Mouse (Mus musculus) cortical plate, adult 2 months (tissue): ENCODE results near the gene Dclre1a.
"Not testable (repeated sequence)": the region's sequence is repeated elsewhere in the genome, so short reads cannot be mapped to it uniquely, and the experiment has no call there.

Experiments
- CTCF ChIP-seq: fragments of 200-500 bp; IDR thresholded peaks from 2 replicates; pipeline ENCODE4 v1.5.1; 2011; ENCODE audit warnings: mild to moderate bottlenecking, control low read depth, low read length; ENCODE audit not compliant: insufficient read depth; ENCODE audit errors: extremely low read depth
- POLR2A ChIP-seq: fragments of 200-500 bp; IDR thresholded peaks from 2 replicates; pipeline ENCODE4 v1.6.1; 2011; ENCODE audit warnings: mild to moderate bottlenecking, low read length, control low read depth; ENCODE audit not compliant: insufficient read depth; ENCODE audit errors: extremely low read depth

DNA sequence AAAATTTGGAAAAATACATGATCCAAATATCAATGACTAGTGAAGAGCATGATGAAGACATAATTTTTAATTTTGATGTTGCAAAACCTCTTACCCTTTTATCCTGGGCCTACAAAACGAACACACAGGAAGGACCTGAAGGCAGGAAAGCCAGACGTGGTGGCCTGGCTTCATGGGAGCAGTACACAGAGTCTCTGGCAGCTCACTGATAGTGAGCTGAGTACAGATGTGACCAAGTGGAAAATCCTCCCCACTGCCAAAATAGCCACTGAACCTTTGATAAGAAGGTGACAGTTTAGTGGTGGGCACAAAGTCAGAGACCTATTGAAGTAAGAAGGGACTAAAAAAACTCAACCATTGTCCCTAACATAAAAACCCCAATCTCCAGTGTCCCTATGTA is 34.5 kb downstream of the Dclre1a start:
- TF ChIP-seq CTCF, POLR2A: not testable (repeated sequence)
